Mouse (Mus musculus) liver, adult 2 months (tissue): ENCODE measurements around the gene Atp6v1e1.

ENCODE experiments used
- CTCF ChIP-seq: fragments of 200-500 bp; IDR thresholded peaks from 2 replicates; pipeline ENCODE4 v1.5.1; 2011; ENCODE audit warnings: low read depth, low read length, control low read depth
- POLR2A ChIP-seq: fragments of 200-500 bp; IDR thresholded peaks from 2 replicates; pipeline ENCODE4 v1.6.1; 2011; ENCODE audit warnings: low read length, control low read depth; ENCODE audit not compliant: insufficient read depth; ENCODE audit errors: extremely low read depth

DNA sequence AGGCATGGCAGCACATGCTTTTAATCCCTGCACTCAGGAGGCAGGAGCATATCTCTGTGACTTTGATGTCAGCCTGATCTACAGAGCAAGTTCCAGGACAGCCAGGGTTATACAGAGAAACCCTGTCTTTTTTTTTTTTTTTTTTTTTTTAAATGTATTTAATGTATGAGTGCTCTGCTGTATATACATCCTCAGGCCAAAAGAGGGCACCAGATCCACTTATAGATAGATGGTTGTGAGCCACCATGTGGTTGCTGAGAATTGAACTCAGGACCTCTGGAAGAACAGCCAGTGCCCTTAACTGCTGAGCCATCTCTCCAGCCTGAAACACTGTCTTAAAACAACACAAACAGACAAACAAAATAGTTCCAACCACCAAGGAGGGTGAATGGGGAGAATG lies 33.7 kb downstream of the Atp6v1e1 start:
- no peak for TF ChIP-seq POLR2A
- TF ChIP-seq CTCF = no peak
